In the genomic region with DNA sequence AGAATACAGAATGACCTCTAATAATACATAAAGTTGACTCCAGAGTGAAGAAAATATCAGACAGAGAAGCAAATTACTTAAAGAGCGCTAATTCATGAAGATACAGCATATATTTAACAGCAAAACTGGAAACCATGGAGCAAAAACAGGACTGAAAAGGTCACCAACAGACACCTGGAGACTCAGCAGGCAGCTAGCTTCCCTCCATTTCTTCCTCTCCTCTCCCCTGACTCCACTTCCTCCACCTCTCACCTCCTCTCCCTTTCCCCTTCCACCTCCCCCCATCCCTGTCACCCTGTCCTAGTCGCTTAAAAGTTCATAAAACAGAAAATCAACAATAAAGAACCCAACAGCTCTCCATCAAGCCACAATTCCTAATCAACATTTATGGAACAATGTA, we compare ENCODE assay signal across 26 mouse cellular contexts. TPM values are rescaled to one million over a fixed set of nuclear protein-coding genes. Genes with fewer than 3 reads are reported as not detected.
A peak's percentile ranks its signal among the peaks of the same experiment; 100 is the strongest.
DNase-seq lines count a peak whose midpoint lies in the region; ATAC-seq and TF ChIP-seq lines count a peak whose summit lies in the region.
"Had no signal": no experiment of that assay in that cellular context is flagged by ENCODE, and none has a peak within 500 bp of the region (broad histone marks: within the 10 kb centered on the region; RNA-seq: fewer than 3 reads in every experiment).

No protein-coding gene starts in this region.

- no peak overlapping the region for H3K4me2 ChIP-seq in intestine, postnatal 0 days (replicated peaks; ENCODE audit: low read depth)
- H3K4me2 ChIP-seq in intestine, embryonic 16.5 days (ENCODE audit: low read depth, low read length) = no peak overlapping the region
- H3K4me2 ChIP-seq: embryonic facial prominence, embryonic 12.5 days; embryonic facial prominence, embryonic 15.5 days; heart, embryonic 13.5 days; hindbrain, embryonic 14.5 days had no signal

- no peak for ATAC-seq in cerebellum, adult (ENCODE audit: insufficient number of reproducible peaks, low FRiP score, low TSS enrichment)
- no peak for ATAC-seq in intestine, postnatal 0 days
- no peak for ATAC-seq in intestine, embryonic 16.5 days
- ATAC-seq: activated CD4-positive, CD25-positive, alpha-beta regulatory T cell, adult 4 months; forebrain, embryonic 14.5 days; forebrain, postnatal 0 days; hindbrain, postnatal 0 days; inflammation-experienced regulatory T-cells, adult 6 months had no signal

- H3K9me3 ChIP-seq in intestine, postnatal 0 days (ENCODE audit: control insufficient read depth) = no peaks in the 10 kb centered on the region
- H3K9me3 ChIP-seq in intestine, embryonic 16.5 days (ENCODE audit: control insufficient read depth, low read length) = no peaks in the 10 kb centered on the region
- H3K9me3 ChIP-seq: embryonic facial prominence, embryonic 12.5 days; embryonic facial prominence, embryonic 15.5 days; heart, embryonic 10.5 days; heart, embryonic 13.5 days had no signal

- H3K4me1 ChIP-seq in intestine, postnatal 0 days (replicated peaks; ENCODE audit: control insufficient read depth, insufficient read depth, low read length) = peaks cover 28% of the 10 kb centered on the region
- H3K4me1 ChIP-seq in intestine, embryonic 16.5 days (ENCODE audit: control insufficient read depth, insufficient read depth, low read length) = peaks cover 63% of the 10 kb centered on the region

- no peak overlapping the region for H3K9ac ChIP-seq in intestine, postnatal 0 days (ENCODE audit: low read depth, low read length)
- H3K9ac ChIP-seq in intestine, embryonic 16.5 days (ENCODE audit: low read depth, low read length) = no peak overlapping the region
- H3K9ac ChIP-seq: embryonic facial prominence, embryonic 12.5 days; embryonic facial prominence, embryonic 15.5 days; forebrain, postnatal 0 days; heart, embryonic 13.5 days; hindbrain, embryonic 14.5 days had no signal

- TF ChIP-seq CTCF in intestine, postnatal 0 days (IDR thresholded peaks at IDR 0.05; ENCODE audit: low read depth) = no peak

- H3K27me3 ChIP-seq in intestine, postnatal 0 days (replicated peaks; ENCODE audit: control insufficient read depth, insufficient read depth, low read length) = no peaks in the 10 kb centered on the region
- H3K27me3 ChIP-seq in intestine, embryonic 16.5 days (replicated peaks; ENCODE audit: control insufficient read depth, insufficient read depth, low read length) = no peaks in the 10 kb centered on the region
- H3K27me3 ChIP-seq: embryonic facial prominence, embryonic 12.5 days; embryonic facial prominence, embryonic 15.5 days; heart, embryonic 13.5 days had no signal

- WGBS in intestine, postnatal 0 days = 91% methylated on average over 2 of the region's 2 CpGs
- WGBS in intestine, embryonic 16.5 days = 92% methylated on average over 2 of the region's 2 CpGs

- H3K4me3 ChIP-seq in intestine, postnatal 0 days (ENCODE audit: low read depth, low read length) = no peak overlapping the region
- H3K4me3 ChIP-seq in intestine, embryonic 16.5 days (ENCODE audit: low read length) = no peak overlapping the region
- H3K4me3 ChIP-seq: embryonic facial prominence, embryonic 12.5 days; embryonic facial prominence, embryonic 15.5 days; heart, adult 2 months; heart, embryonic 10.5 days; heart, embryonic 13.5 days had no signal

- peak; percentile 44 for DNase-seq in cerebellum, adult 11-12 months
- DNase-seq in cerebellum, postnatal 4 days (ENCODE audit: low spot score in 2 of 2) = no peak
- DNase-seq in cerebellum, adult 9-10 months = peak; percentile 55
- DNase-seq: adrenal gland, adult 8-10 months; adrenal gland, postnatal 25 days; cerebellum, postnatal 14 days; forebrain, postnatal 0 days; gastrocnemius, postnatal 10 days; gastrocnemius, postnatal 36 days; heart, adult 2 months; heart, postnatal 14 days; heart, postnatal 4 days; kidney, adult 11 months; kidney, adult 8-10 months had no signal

- no peaks in the 10 kb centered on the region for H3K36me3 ChIP-seq in intestine, postnatal 0 days (ENCODE audit: control insufficient read depth, insufficient read depth)
- H3K36me3 ChIP-seq in intestine, embryonic 16.5 days (ENCODE audit: control insufficient read depth, insufficient read depth, low read length) = no peaks in the 10 kb centered on the region
- H3K36me3 ChIP-seq: embryonic facial prominence, embryonic 12.5 days; embryonic facial prominence, embryonic 15.5 days; heart, embryonic 10.5 days; heart, embryonic 13.5 days had no signal

- H3K27ac ChIP-seq in intestine, postnatal 0 days (ENCODE audit: low read depth, low read length) = peak overlapping the region; percentile 51; the same call in 1 of the 2 replicates
- H3K27ac ChIP-seq in intestine, embryonic 16.5 days (ENCODE audit: low read length) = no peak overlapping the region
- H3K27ac ChIP-seq: embryonic facial prominence, embryonic 12.5 days; embryonic facial prominence, embryonic 15.5 days; heart, adult 2 months; heart, embryonic 10.5 days; heart, embryonic 13.5 days had no signal

RNA-seq across cellular contexts. Expression of a gene that starts 13.5 kb away (rescaled TPM):
- 10.8 and 11.2 TPM in 2 replicates for polyA plus RNA-seq in intestine, postnatal 0 days (2015; fragmentation: Nextera tagmentation; extraction: Ambion mirVana)
- polyA plus RNA-seq in intestine, embryonic 16.5 days (2015; fragmentation: Nextera tagmentation; extraction: Ambion mirVana) = 10.9 and 11.6 TPM in 2 replicates

Comparison
In these comparisons a context has a peak if more than half of its experiments do, and no peak if none do; other contexts are left out.
1. DNase-seq: peak in cerebellum, adult 11-12 months (single experiment) and cerebellum, adult 9-10 months (single experiment); none in cerebellum, postnatal 4 days (0 of 2).